ENCODE assay signal across 11 mouse cellular contexts in genomic region chr4:148495874-148496689, GRCm38 (mm10). TPM values are rescaled to one million over a fixed set of nuclear protein-coding genes. Genes with fewer than 3 reads are reported as not detected.
DNase-seq lines count a peak whose midpoint lies in the region; ATAC-seq and TF ChIP-seq lines count a peak whose summit lies in the region.
"Had no signal": no experiment of that assay in that cellular context is flagged by ENCODE, and none has a peak within 500 bp of the region (broad histone marks: within the 10 kb centered on the region; RNA-seq: fewer than 3 reads in every experiment).

No protein-coding gene starts in this region.

- no peak for ATAC-seq in inflammation-experienced regulatory T-cells, adult 6 months

- no peaks in the 10 kb centered on the region; the same call in none of the 2 replicates for H3K36me3 ChIP-seq in kidney, adult 2 months (ENCODE audit: control insufficient read depth, insufficient read depth, low read length)

- no peak overlapping the region for H3K4me3 ChIP-seq in kidney, adult 2 months (ENCODE audit: insufficient read depth, low read depth, low read length)
- H3K4me3 ChIP-seq: erythroblast, embryonic 14.5 days; stomach, embryonic 15.5 days had no signal

- no peak for TF ChIP-seq POLR2A in kidney, adult 2 months (IDR thresholded peaks at IDR 0.05; ENCODE audit: low read depth, low read length)

- H3K4me1 ChIP-seq in kidney, adult 2 months (ENCODE audit: control insufficient read depth, insufficient read depth, low read length), result peaks cover 3% of the 10 kb centered on the region; the same call in 1 of the 2 replicates
- H3K4me1 ChIP-seq: stomach, embryonic 15.5 days had no signal

- no peak for TF ChIP-seq CTCF in kidney, adult 2 months (conservative IDR thresholded peaks at IDR 0.05; ENCODE audit: insufficient read depth, insufficient read length, low read depth, low read length)

- 77% methylated on average over 25 of the region's 25 CpGs for WGBS in kidney, adult 2 months

- no peak overlapping the region for H3K27ac ChIP-seq in kidney, adult 2 months (ENCODE audit: insufficient read depth, low read depth, low read length)
- H3K27ac ChIP-seq: kidney, postnatal 0 days; stomach, embryonic 15.5 days had no signal

- peak; percentile 48 for DNase-seq in kidney, adult 2 months
- no peak for DNase-seq in kidney, adult 11 months
- peak; percentile 23 for DNase-seq in NIH3T3 (ENCODE audit: low read depth)
- DNase-seq in cerebellum, postnatal 36 days, result peak; percentile 77 to 78
- DNase-seq in left cerebral cortex, postnatal 25 days (ENCODE audit: low spot score in 2 of 2), result peak; percentile 65 to 67
- no peak for DNase-seq in thymus, adult 18-20 months
- DNase-seq in urinary bladder, postnatal 25 days (ENCODE audit: low spot score), result no peak

- H3K27me3 ChIP-seq in kidney, adult 2 months (replicated peaks; ENCODE audit: control insufficient read depth, insufficient read depth, low read length), result no peaks in the 10 kb centered on the region
- H3K27me3 ChIP-seq: stomach, embryonic 15.5 days had no signal

- intact Hi-C loops in left cerebral cortex, postnatal 25 days (cut with DNase I), result no loop called here

RNA-seq across cellular contexts. Expression of gene Angptl7, which starts 4.2 kb away (rescaled TPM):
- polyA plus RNA-seq in kidney, adult 2 months (2012; rRNA removed), result 27.3 and 30.0 TPM in 2 replicates
- total RNA-seq in left cerebral cortex, postnatal 25 days (2021), result under 1 TPM; 0.64 to 0.96 TPM
- polyA plus RNA-seq in inflammation-experienced regulatory T-cells, adult 6 months (2017; shearing (Covaris generic)), result under 1 TPM; 0.16 to 0.61 (median 0.36) TPM
- polyA plus RNA-seq: erythroblast, embryonic 14.5 days had no signal

RNA-seq across cellular contexts. Expression of gene Mtor, which starts 47.7 kb away (rescaled TPM):
- 39.8 and 50.1 TPM in 2 replicates for polyA plus RNA-seq in kidney, adult 2 months (2012; rRNA removed)
- 10 to 100 TPM; 85.4 to 91.7 TPM for total RNA-seq in left cerebral cortex, postnatal 25 days (2021)
- 10 to 100 TPM; 10.1 to 13.5 (median 11.7) TPM for polyA plus RNA-seq in inflammation-experienced regulatory T-cells, adult 6 months (2017; shearing (Covaris generic))

RNA-seq across cellular contexts. Expression of gene Ubiad1, which starts 51.5 kb away (rescaled TPM):
- polyA plus RNA-seq in kidney, adult 2 months (2012; rRNA removed), result 50.8 and 61.6 TPM in 2 replicates
- total RNA-seq in left cerebral cortex, postnatal 25 days (2021), result 1 to 10 TPM; 8.9 to 9.1 TPM
- polyA plus RNA-seq in inflammation-experienced regulatory T-cells, adult 6 months (2017; shearing (Covaris generic)), result 1 to 10 TPM; 8.6 to 9.2 (median 8.7) TPM

Comparison
In these comparisons a context has a peak if more than half of its experiments do, and no peak if none do; other contexts are left out.
1. DNase-seq: peak in kidney, adult 2 months (single experiment), NIH3T3 (single experiment), cerebellum, postnatal 36 days (2 of 2) and left cerebral cortex, postnatal 25 days (2 of 2); none in kidney, adult 11 months (single experiment), thymus, adult 18-20 months (0 of 2) and urinary bladder, postnatal 25 days (single experiment).
2. RNA of gene Angptl7, which starts 4.2 kb away (polyA plus RNA-seq): 27.3 to 30.0 TPM in kidney, adult 2 months; 0.16 to 0.61 TPM in inflammation-experienced regulatory T-cells, adult 6 months; every median in the first group is over 10 times any median in the second.